Mouse (Mus musculus) cerebellum, adult 2 months (tissue): ENCODE data around the gene Plagl2. TPM values are rescaled to one million over a fixed set of nuclear protein-coding genes. Genes with fewer than 3 reads are reported as not detected.
"Not testable (repeated sequence)": the region's sequence is repeated elsewhere in the genome, so short reads cannot be mapped to it uniquely, and the experiment has no call there.

Source experiments
- DNase-seq, 2 experiments: peaks; one replicate each; pipeline ENCODE4 v3.0.0; 2021
- H3K27ac ChIP-seq: fragments of 200-500 bp; 2 replicates; pipeline ENCODE4 v1.5.1; 2012; ENCODE audit warnings: low read length, control low read depth, inconsistent platforms; ENCODE audit not compliant: insufficient read depth
- H3K27me3 ChIP-seq: fragments of 200-500 bp; 2 replicates; pipeline ENCODE4 v1.6.1; 2012; ENCODE audit warnings: inconsistent platforms, mild to moderate bottlenecking, low read length, moderate library complexity; ENCODE audit not compliant: control insufficient read depth, insufficient read depth
- H3K4me1 ChIP-seq: fragments of 200-500 bp; 2 replicates; pipeline ENCODE4 v1.6.1; 2011; ENCODE audit warnings: low read length; ENCODE audit not compliant: control insufficient read depth, insufficient read depth
- H3K4me3 ChIP-seq: fragments of 200-500 bp; replicated peaks from 2 replicates; pipeline ENCODE3; 2011; ENCODE audit warnings: mild to moderate bottlenecking, low read depth, low read length, control low read depth; ENCODE audit not compliant: insufficient read depth
- CTCF ChIP-seq: fragments of 200-500 bp; IDR thresholded peaks from 2 replicates; pipeline ENCODE4 v1.5.1; 2011; ENCODE audit warnings: low read depth, mild to moderate bottlenecking, control low read depth, low read length, moderate library complexity, borderline replicate concordance; ENCODE audit not compliant: insufficient read depth
- POLR2A ChIP-seq: fragments of 200-500 bp; IDR thresholded peaks from 2 replicates; pipeline ENCODE4 v1.6.1; 2011; ENCODE audit warnings: low read length, control low read depth, borderline replicate concordance; ENCODE audit not compliant: insufficient read depth
- WGBS: fragments of 180-500 bp; shearing (Covaris S2); methylation state at CpG from one replicate; pipeline ENCODE4 v1.1.7; 2018; 5-methylcytosine and 5-hydroxymethylcytosine counted together
- polyA plus RNA-seq: library from polyadenylated mRNA; depleted of rRNA; stranded (reverse); fragments of >200 nt; gene quantifications from 2 replicates; pipeline ENCODE4 v1.2.3, GENCODE M21; 2012

Gene Plagl2
- polyA plus RNA-seq, 1 experiment, result 4.8 TPM

- WGBS, result 74% methylated on average over 6 of the region's 6 CpGs
- no peak for TF ChIP-seq POLR2A
- TF ChIP-seq CTCF, result no peak
- no peak overlapping the region for H3K4me3 ChIP-seq
- no peaks in the 10 kb centered on the region for H3K27me3 ChIP-seq
- no peak overlapping the region for H3K27ac ChIP-seq
- H3K4me1 ChIP-seq, result no peaks in the 10 kb centered on the region
- no peak for DNase-seq
Observed at GRCm38 (mm10) chr2:153274919-153275247, 33.7 kb upstream of the Plagl2 start.

- DNase-seq, H3K4me3 ChIP-seq, H3K27me3 ChIP-seq, H3K27ac ChIP-seq, H3K4me1 ChIP-seq: not testable (repeated sequence)
- 71% methylated on average over 6 of the region's 6 CpGs for WGBS
Observed at GRCm38 (mm10) chr2:153274200-153274918, 33.1 kb upstream of the Plagl2 start.

- not testable (repeated sequence) for H3K4me3 ChIP-seq, H3K4me1 ChIP-seq, H3K27me3 ChIP-seq, DNase-seq, H3K27ac ChIP-seq
- 72% methylated on average over 8 of the region's 8 CpGs for WGBS
Observed at GRCm38 (mm10) chr2:153270231-153270915, 29.1 kb upstream of the Plagl2 start.

- 85% methylated on average over 2 of the region's 2 CpGs for WGBS
- no peak overlapping the region for H3K27ac ChIP-seq
- no peak overlapping the region for H3K4me3 ChIP-seq
- TF ChIP-seq CTCF, result no peak
- no peak for TF ChIP-seq POLR2A
- no peak for DNase-seq
- H3K4me1 ChIP-seq, result no peaks in the 10 kb centered on the region
- no peaks in the 10 kb centered on the region for H3K27me3 ChIP-seq
Observed at GRCm38 (mm10) chr2:153267331-153267730, 26.1 kb upstream of the Plagl2 start.

- Histone ChIP-seq H3K27ac (no peak overlapping the region), H3K27me3 (no peaks in the 10 kb centered on the region), H3K4me1 (no peaks in the 10 kb centered on the region), H3K4me3 (no peak overlapping the region)
- 84% methylated on average over 7 of the region's 7 CpGs for WGBS
- no peak for DNase-seq
- TF ChIP-seq CTCF (no peak), POLR2A (no peak)
Observed at GRCm38 (mm10) chr2:153263053-153263452, 21.8 kb upstream of the Plagl2 start.

GRCm38 (mm10) chr2:153259864-153260674 lies 18.8 kb upstream of the Plagl2 start:
- TF ChIP-seq POLR2A, result no peak
- no peak for TF ChIP-seq CTCF
- Histone ChIP-seq H3K4me1 (no peaks in the 10 kb centered on the region), H3K27me3 (no peaks in the 10 kb centered on the region), H3K27ac (no peak overlapping the region), H3K4me3 (no peak overlapping the region)
- WGBS, result 76% methylated on average over 3 of the region's 3 CpGs
- DNase-seq, result no peak

GRCm38 (mm10) chr2:153259030-153259863 lies 18.0 kb upstream of the Plagl2 start:
- Histone ChIP-seq H3K27me3 (no peaks in the 10 kb centered on the region), H3K27ac (no peak overlapping the region), H3K4me1 (no peaks in the 10 kb centered on the region), H3K4me3 (no peak overlapping the region)
- 85% methylated on average over 12 of the region's 12 CpGs for WGBS
- no peak for DNase-seq
- no peak for TF ChIP-seq POLR2A
- TF ChIP-seq CTCF, result no peak
